Mouse (Mus musculus) adrenal gland (tissue): ENCODE results near the gene Ppp1r3e.

Source experiments
- intact Hi-C: fragments of 180-260 bp; cut with DNase I; formaldehyde crosslinking; loops from one replicate; pipeline ENCODE4 v1.15.1; 2025
- long read RNA-seq, 2 experiments: library from polyadenylated mRNA; unstranded; transcript quantifications; one replicate each; pipeline ENCODE4 v2.0.0; 2020; ENCODE audit warnings: borderline replicate concordance in 1 of 2; ENCODE audit not compliant: insufficient replicate concordance in 1 of 2

Gene Ppp1r3e
- long read RNA-seq, experiment 1 = 0 reads
- long read RNA-seq, experiment 2, partial matches to known transcripts = 0 of 2 reads
- long read RNA-seq, experiment 2, other reads (novel, unspliced or antisense) = 0 of 2 reads

DNA sequence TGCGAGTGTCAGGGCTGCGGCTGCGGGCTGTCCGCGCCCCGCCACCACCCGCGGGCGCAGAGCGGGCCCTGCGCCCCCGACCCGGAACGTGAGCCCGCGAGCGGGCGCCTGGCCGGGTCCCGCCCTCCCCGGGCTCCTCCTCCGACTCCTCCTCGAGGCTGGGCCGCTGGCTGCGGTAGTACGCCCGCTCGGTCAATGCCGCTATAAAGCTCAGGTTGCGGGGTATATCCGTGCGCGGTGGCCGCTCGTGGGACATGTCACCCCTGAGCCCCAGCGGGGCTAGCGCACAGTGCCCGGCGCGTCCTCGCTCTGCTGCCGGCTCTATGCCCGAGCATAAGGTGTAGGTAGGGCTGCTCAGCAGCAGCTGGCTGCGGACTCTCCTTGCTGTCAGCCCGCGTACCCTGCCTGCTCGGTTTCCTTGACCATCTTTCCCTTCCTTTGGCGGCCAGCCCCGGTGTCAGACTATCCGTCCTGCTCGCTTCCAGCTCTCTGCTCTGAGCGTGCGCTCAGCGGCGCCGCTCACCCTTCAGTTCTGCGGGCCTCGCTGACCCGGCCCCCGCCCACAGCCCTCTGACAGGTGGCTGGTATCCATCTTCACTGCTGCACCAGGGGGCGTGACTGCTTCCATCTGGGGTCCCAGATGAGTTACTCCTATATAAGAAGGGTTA, at the start of gene Ppp1r3e:
Gene Ppp1r3e, minus strand, starts transcription at position 503 of the 668 bp plus-strand sequence.
- intact Hi-C loops = no loop called here

DNA sequence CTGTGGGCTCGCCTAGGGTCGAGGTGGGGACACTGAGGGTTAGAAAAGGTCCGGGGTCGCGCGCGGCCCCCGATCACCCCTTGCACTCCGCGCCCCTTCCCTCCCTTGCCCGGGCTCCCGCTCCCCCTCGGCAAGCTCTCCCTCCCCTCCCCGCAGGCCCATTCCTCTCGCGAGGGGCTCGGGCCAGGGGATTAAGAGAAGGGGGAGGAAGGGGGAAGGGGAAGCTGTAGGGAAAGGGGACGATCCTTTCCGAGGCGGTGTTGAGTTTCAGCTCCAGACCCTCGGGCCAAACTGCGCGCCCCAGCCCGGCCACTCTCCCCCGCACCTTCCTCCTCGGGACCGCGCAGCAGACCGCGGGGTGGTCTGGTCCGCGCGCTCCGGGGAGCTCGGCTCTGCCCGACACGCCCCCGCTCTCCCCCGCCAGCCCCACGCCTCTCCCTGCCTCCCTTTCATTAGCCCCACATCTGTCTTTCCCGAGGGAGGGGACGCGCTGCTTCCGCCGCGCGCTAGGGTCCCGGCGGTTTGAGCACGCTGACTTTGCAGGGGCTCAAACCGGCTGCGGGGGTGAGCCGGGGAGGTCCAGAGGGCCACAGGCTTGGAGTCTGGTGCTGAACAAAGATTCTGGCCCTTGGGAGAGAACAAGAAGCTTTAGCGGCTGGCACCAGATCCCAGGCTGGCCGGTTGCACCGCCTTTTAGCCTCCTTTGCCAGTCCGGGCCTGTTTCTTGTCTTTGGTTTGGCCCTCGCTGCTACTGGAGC, 49.2 kb upstream of the Ppp1r3e start:
- intact Hi-C loops = no loop called here

DNA sequence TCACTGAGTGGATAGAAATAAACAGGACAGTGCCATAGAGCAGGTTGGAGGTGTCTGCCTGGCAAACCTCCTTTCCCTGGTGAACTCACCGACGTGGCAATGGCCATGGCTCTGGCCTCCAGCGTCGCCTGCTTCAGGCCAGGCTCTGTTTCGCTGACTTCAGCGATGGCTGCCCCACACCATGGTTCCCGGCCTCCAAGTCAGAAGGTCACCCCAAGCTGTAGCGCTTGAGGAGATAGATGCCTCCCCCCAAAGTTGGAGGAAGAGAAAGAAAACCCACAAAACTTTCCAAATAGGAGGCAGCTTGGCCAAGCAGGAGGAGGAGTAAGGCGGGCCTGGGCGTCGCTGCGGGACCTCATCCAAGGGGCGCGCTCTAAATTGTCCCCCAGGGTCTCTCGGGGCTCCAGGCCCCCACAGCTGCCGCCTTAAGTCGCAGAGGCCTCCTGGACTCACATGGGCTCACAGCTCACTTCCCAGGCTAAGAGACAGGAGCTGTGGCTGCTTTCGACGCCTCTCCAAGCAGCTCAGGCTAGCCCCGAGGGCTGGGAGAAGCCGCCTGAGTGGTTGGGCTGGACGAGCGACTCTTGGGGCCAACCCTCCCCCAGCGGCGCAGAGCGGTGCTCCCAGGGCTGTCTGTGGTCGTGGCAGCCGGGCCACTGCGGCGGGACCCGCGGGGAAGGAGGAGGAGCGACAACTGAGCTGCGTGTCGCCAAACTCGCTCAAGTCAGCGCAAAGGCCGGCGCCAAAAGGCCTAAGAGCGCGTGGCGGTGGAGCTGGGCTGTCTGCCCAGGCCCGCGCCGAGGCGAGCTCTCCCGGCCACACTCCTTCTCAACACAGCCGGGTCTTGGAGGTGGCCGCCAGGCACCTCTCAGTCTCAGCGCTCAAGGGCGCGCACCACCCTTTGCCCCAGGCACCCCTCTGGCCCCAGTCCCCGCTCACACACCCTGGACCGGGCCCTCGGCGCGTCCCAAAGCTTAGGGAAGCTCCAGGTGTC, 48.3 kb upstream of the Ppp1r3e start, which contains the start of gene Efs:
Gene Efs, minus strand, starts transcription at position 778 of the 994 bp plus-strand sequence.
- intact Hi-C loops = no loop called here

DNA sequence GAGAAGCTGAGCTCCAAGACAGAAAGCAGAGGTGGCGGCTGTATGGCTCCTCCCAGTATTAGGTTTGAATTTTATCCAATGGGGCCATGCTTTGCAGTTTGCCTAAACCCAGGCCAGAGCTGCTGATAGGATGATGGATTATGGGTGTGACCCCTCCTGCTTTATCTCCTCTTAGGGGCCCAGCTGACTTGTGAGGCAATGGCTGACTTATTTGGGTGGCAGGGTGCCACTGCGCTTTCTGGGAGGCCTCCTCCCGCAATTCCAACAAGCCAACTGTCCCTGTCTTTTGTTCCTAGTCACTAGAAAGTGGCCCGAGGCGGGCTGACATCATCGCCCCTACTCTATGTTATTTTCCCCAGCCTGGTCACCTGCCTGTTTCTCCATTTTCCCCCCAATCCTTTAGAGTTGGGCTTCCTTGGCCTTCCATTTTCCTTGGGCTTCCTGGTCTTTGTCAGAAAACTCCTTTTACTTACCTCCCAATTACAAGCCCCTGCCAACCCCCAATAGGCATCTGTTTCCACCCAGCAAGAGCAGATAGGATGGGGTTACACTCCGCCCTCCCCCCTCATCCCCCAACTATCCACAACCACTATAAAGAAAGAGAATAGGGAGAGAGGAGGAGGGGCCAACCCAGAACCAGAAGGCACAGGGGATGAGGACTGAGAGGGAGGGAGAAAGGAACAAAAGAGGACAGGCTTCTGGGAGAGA, 47.4 kb upstream of the Ppp1r3e start:
- intact Hi-C loops = no loop called here

DNA sequence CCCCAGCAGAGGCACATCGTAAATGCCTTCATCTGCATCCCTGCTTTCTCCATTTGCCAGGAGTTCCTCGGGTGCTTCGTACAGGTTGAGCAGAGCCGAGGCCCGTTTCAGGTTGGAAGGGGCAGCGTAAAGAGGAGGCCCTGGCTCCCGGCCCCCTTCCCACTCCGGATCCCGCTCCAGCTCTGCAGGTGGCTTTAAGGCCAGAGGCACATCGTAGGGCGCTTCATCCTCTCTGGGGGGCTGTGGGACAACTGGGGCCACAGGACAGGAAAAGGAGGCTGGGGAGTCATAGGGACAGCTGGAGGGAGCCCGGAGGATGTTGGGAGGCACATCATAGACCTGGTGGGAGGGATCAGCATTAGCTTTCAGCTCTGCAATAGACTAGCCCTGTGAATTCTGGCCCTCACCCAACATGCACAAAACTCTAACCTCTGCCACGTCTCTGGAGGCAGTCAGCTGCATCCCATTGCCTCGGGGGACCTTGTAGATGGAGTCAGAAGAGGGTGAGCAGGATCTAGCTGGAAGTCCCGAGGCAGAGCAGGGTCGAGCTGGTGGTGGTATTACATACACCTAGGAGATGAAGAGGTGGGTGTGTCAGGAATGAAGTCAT, 42.8 kb upstream of the Ppp1r3e start:
- intact Hi-C loops = no loop called here

DNA sequence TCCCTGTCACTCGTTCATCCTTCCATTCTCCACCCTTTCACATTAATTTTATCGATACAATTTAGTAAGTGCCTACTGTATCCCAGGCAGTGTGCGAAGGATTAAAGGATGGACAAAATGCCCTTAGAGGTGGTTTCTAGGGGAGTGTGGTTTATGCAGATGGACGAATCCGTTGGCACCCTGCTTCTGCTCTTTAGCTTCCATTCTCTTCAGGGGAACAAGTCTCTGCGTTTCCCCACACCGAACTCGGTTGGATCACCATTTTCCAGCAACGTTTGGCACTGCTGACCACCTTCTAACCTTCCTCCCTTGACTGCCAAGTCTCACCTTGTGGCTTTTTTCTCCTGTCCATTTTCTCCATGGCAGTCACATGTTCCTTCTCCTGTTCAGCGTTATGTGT, 36.0 kb upstream of the Ppp1r3e start:
- intact Hi-C loops = no loop called here

DNA sequence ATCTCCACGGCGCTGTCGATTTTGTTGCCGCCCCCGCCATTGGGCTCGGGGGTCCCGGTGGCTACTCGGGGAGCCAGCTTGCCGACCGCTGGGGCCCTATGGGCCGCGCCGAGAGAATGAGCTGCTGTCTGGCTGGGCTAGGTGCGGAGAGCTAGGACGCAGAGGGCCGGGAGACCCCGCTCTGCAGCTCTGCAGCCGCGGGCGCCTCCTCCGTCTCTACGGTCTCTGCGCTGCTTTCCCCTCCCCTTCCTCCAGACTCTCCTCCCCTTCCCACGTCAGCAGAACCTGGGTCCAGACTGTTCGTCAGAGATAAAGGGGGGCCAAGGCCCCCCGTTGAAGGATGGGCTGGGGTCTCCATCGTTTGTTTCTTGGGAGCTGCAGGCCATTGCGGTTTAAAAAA, 35.5 kb upstream of the Ppp1r3e start, which contains the start of gene Slc22a17:
Gene Slc22a17, minus strand, starts transcription at position 247 of the 400 bp plus-strand sequence.
- intact Hi-C loops = no loop called here

DNA sequence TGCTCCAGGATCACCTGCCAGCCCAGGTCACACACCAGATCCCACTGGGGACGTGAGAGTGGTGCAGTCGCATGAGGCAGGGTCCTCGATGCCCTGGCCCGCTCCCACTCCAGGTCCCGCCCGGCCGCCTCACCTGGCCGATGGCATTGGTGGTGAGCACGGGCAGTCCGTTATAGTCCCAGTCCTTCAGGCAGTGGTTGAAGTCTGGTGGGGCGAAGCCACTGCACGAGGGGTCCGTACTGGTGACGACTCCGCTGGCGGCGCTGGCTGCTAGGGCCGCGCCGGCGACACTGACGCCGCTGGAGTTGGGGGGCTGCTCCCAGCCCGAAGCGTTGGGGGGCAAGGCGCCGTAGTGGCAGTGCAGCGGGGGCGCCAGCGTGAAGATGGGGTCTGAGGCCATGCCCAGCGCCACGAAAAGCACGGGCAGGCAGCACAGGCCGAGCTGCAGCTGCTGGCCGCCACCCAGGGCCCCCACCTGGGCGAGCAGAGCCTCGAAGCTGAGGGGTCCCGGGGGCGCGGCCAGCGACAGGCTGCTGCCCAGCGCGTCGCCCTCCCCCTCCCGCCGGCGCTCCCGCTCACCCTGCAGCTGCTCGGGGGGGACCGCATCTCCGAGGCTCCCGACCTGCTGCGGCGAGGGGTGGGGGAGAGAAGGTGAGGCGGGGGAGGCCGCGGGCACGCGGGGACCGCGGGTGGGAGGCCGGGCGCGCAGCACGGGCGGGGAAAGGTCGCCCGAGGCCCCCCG, 34.9 kb upstream of the Ppp1r3e start:
- intact Hi-C loops = no loop called here

DNA sequence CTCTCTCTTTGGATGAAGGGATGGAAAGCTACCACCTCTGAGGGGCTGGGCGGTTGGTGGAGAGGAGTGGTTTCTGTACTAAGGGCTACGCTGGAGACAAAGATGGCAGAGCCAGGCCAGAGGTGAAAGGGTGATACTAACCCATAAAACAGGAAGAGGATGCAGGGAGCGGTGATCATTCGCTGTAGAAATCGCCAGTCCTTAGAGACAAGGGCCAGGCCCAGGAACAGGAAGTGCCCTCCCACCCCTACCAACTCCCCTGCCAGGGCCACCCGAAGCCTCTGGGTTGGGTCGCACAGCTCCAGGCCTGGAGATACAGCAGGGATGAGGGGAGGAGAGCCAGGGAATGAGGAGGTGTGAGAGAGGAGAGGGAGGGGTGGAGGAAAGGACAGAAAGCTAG, 31.3 kb upstream of the Ppp1r3e start:
- intact Hi-C loops = no loop called here

DNA sequence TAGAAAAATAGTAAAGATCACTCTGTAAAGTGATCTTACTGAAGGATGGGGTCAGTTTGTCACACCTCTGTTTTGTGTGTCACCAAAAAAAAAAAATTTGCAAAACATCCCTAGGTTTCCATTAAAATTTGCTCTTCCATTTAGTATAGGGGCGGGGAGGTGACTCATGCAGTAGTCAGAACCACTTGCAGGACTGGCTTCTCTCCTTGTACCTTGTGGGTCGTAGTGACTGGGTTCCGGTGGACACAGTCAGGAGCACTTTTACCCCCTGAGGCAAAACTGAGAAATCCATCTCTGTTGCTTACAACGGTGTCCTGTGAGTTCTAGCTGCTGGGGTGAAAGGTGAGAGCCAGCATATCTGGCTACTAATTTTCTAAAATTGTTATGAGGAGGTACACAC, 26.3 kb upstream of the Ppp1r3e start:
- intact Hi-C loops = no loop called here

DNA sequence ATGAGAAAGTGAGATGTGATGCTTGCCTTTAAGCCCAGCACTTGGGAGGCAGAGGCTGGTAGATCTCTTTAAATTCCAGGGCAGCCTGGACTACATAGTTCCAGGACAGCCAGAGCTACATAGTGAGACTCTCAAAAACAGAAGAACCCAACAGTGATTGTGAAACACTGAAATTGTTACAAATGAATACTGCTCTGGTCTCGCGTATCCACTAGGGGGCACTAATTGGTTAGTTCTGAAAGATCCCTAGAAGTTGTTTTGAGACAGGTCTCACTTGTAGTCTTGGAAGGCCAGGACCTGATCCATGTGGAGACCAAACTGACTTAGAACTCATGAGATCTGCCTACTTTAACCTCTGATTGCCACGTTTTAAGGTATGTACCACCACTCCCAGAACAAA, 23.0 kb upstream of the Ppp1r3e start:
- intact Hi-C loops = loop anchor here (2.0 kb wide), 1 partner anchor 40 kb away; no protein-coding TSS in a partner anchor

DNA sequence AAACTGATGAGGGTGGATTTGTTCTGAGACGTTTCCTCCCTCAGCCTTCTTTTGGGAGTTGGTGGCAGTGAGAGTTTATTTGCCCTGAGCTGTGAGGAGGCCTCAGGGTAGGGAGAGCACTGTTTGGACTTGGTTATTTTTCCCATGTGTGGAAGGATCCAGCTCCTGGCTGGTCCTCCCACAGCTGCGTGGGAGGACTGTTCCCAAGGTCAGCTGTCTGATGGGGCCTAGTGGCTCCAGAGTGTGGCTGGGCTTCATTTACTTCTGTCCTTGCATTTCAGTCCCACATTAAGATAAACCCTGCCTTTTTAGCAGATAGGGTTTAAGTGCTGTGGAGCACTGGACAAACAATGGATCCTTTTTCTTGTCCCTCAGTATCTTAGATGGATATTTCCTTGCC, 20.1 kb upstream of the Ppp1r3e start:
- intact Hi-C loops = loop anchor here (10.0 kb wide), 1 partner anchor 197 kb away; the partner anchor contains the start of genes Thtpa and Zfhx2

DNA sequence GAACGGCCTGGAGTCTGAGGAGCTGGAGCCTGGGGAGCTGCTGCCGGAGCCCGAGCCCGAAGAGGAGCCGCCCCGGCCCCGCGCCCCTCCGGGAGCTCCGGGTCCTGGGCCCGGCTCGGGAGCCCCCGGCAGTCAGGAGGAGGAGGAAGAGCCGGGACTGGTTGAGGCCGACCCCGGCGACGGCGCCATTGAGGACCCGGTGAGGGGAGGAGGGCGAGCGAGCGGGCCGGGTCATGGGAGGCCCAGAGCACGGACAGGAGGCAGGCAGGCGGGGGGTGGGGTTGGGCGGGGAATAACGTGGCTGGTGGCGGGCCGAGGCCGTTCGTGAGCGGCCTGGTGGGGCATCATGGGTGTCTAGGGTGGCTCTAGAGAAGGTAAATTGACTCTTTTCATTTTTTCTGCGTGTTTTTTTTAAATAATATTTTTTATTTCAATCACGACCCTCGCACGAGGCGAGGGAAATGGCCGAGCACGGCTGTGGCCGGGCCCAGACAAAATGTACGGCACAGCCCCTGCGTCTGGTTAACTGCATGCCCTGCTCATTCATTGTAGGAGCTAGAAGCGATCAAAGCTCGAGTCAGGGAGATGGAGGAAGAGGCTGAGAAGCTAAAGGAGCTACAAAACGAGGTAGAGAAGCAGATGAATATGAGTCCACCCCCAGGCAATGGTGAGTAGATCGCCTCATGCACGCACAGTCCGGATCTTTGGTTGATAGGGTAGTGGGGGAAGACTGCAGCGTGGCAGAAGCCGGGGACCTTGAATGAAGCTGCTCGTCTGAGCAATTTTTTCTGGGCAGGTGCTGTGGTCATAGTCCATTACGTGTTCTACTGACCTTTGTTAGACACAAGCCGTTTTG, 17.2 kb upstream of the Ppp1r3e start:
- intact Hi-C loops = loop anchor here (2.0 to 10.0 kb wide), 2 partner anchors 120 to 200 kb away; partner anchors contain the start of genes Ngdn, Thtpa and Zfhx2

DNA sequence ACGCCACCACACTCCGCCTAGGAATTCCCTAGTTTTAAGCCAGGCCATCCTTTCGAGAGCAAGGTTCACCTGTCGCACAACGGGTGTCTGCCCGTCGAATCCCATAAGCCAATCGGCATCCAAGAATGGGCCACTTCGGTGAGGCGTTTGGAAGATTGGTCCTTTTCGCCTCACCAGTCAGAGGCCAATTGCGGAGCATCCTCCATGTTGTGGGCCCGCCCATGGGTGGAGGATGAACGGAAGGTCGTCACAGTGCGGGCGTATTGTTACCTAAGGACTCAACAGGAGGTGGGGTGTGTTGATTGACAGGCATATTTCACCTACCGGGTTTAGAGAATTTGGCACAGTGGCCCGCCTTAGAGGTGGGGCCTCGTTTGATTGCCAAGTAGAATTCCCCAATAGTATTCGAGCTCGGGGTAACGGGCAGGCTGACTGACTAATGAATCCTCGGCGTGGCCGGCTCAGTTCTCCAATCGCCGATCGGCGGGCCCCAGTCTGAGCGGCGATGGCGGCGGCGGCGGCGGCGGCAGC, 16.4 kb upstream of the Ppp1r3e start:
- intact Hi-C loops = loop anchor here (2.0 to 10.0 kb wide), 2 partner anchors 121 to 201 kb away; partner anchors contain the start of genes Ngdn, Thtpa and Zfhx2

DNA sequence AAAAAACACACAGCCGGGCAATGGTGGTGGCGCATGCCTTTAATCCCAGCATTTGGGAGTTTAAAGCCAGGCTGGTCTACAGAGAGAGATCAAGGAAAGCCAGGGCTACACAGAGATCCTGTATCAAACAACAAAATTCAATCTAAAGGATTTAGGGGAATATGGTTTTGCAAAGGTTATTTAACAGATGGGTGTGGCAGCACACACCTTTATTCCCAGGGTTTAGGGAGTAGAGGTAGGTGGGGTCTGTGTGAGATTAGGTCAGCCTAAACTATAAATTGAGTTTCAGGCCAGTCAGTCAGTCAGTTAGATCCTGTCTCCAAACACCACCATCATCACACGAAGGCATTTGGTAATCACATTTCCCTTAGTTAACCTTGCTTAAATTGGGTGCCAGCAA, 14.8 kb upstream of the Ppp1r3e start, which contains the start of gene Pabpn1:
Gene Pabpn1, plus strand, starts transcription at position 301 of the 400 bp plus-strand sequence.
- intact Hi-C loops = loop anchor here (10.0 kb wide), 1 partner anchor 203 kb away; the partner anchor contains the start of genes Thtpa and Zfhx2

DNA sequence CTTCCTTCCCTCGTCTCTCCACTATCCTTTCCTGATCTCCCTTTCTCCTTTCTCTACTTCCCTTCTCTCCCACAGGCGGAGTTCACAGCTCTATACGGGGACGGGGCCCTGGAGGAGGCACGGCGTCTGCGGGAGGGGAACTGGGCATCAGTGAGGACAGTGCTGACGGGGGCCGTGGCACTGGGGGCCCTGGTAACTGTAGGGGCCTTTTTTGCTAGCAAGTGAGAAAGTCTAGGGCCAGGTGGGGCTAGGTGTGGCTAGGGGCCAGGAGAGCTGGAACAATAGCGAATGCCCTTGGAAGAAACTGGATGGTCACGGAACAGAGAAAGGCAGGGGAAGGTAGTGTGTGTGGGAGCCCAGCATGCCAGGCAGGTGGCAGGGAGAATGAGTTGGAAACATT, 8.0 kb upstream of the Ppp1r3e start:
- intact Hi-C loops = no loop called here

DNA sequence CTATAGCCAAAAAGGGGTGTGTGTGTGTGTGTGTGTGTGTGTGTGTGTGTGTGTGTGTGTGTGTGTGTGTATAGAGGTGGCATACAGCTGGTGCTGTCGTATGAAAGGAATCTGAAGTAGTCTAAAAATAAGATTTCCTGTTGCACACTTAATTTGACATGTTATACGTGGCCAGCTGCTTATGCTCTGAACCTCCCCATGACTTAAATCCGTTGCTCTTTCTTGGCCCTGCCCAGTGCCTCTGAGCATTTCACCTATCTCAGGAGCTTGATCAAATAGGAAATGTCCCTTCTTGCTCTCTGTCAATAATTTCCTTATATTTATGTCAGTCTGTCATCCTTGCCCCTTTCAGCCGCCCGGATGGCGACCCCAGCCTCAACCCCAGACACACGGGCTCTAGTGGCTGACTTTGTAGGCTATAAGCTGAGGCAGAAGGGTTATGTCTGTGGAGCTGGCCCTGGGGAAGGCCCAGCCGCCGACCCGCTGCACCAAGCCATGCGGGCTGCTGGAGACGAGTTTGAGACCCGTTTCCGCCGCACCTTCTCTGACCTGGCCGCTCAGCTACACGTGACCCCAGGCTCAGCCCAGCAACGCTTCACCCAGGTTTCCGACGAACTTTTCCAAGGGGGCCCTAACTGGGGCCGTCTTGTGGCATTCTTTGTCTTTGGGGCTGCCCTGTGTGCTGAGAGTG, 6.8 kb upstream of the Ppp1r3e start:
- intact Hi-C loops = no loop called here
